Mouse (Mus musculus) G1E (cell line): ENCODE measurements around the gene Polm.

Experiments used
- CTCF ChIP-seq: IDR thresholded peaks from 2 replicates; pipeline ENCODE4 v1.5.1; 2012; ENCODE audit warnings: low read depth, low read length, inconsistent platforms, mixed read lengths
- GATA1 ChIP-seq: IDR thresholded peaks from 2 replicates; pipeline ENCODE4 v1.6.1; 2012; ENCODE audit warnings: borderline replicate concordance, low read length, inconsistent platforms, mixed read lengths
- GATA2 ChIP-seq: IDR thresholded peaks from 2 replicates; pipeline ENCODE4 v1.6.1; 2012; ENCODE audit warnings: low read depth, low read length, inconsistent platforms, borderline replicate concordance
- POLR2AphosphoS5 ChIP-seq: IDR thresholded peaks from 2 replicates; pipeline ENCODE4 v1.6.1; 2012; ENCODE audit warnings: low read depth, low read length, inconsistent platforms; ENCODE audit not compliant: insufficient replicate concordance

GRCm38 (mm10) chr11:5790431-5790830 is 47.4 kb downstream of the Polm start:
- TF ChIP-seq CTCF = no peak
- no peak for TF ChIP-seq GATA1
- TF ChIP-seq POLR2AphosphoS5 = no peak
- TF ChIP-seq GATA2 = no peak
